Mouse (Mus musculus) MEL (cell line): Measurements from ENCODE around the gene Trp53rkb.

Experiments
- CTCF ChIP-seq, 3 experiments: IDR thresholded peaks in 2 of 3; conservative IDR thresholded peaks in 1 of 3; 2 replicates each; pipeline ENCODE4 v1.5.1; 2011 to 2012; ENCODE audit warnings: low read length in 3 of 3, low read depth in 2 of 3, mild to moderate bottlenecking in 2 of 3, improper control_type of control experiment in 1 of 3, inconsistent platforms in 1 of 3, mixed read lengths in 1 of 3, moderate library complexity in 1 of 3; ENCODE audit not compliant: control insufficient read depth in 1 of 3, insufficient read depth in 1 of 3, poor library complexity in 1 of 3, severe bottlenecking in 1 of 3
- ELF1 ChIP-seq: IDR thresholded peaks from 2 replicates; pipeline ENCODE4 v1.6.1; 2014; ENCODE audit warnings: low read depth, mild to moderate bottlenecking, inconsistent platforms, low read length, improper control_type of control experiment, moderate library complexity
- EP300 ChIP-seq, 2 experiments: IDR thresholded peaks; 2 replicates each; pipeline ENCODE4 v1.6.1; 2011; ENCODE audit warnings: improper control_type of control experiment in 2 of 2, low read length in 2 of 2, low read depth in 1 of 2, mild to moderate bottlenecking in 1 of 2
- HCFC1 ChIP-seq: IDR thresholded peaks from 2 replicates; pipeline ENCODE4 v1.6.1; 2012; ENCODE audit warnings: low read depth, mild to moderate bottlenecking, inconsistent platforms, low read length, improper control_type of control experiment, moderate library complexity
- MXI1 ChIP-seq: IDR thresholded peaks from 2 replicates; pipeline ENCODE4 v1.6.1; 2011; ENCODE audit warnings: mild to moderate bottlenecking, low read depth, low read length, improper control_type of control experiment
- MYB ChIP-seq: IDR thresholded peaks from 2 replicates; pipeline ENCODE4 v1.6.1; 2011; ENCODE audit warnings: mild to moderate bottlenecking, low read depth, low read length, improper control_type of control experiment
- MYC ChIP-seq: IDR thresholded peaks from 2 replicates; pipeline ENCODE4 v1.6.1; 2011; ENCODE audit warnings: low read depth, mild to moderate bottlenecking, low read length, improper control_type of control experiment, moderate library complexity
- POLR2A ChIP-seq, 2 experiments: IDR thresholded peaks; 2 replicates each; pipeline ENCODE4 v1.6.1; 2011 to 2012; ENCODE audit warnings: low read length in 2 of 2, mild to moderate bottlenecking in 2 of 2, control low read depth in 1 of 2, improper control_type of control experiment in 1 of 2, low read depth in 1 of 2, moderate library complexity in 1 of 2; ENCODE audit not compliant: control insufficient read depth in 1 of 2, insufficient read depth in 1 of 2, poor library complexity in 1 of 2
- POLR2AphosphoS2 ChIP-seq: IDR thresholded peaks from 2 replicates; pipeline ENCODE4 v1.6.1; 2011; ENCODE audit warnings: low read length, improper control_type of control experiment
- RAD21 ChIP-seq: IDR thresholded peaks from 2 replicates; pipeline ENCODE4 v1.6.1; 2011; ENCODE audit warnings: mild to moderate bottlenecking, low read depth, low read length, improper control_type of control experiment
- SIN3A ChIP-seq: IDR thresholded peaks from 2 replicates; pipeline ENCODE4 v1.6.1; 2012; ENCODE audit warnings: low read length, improper control_type of control experiment, inconsistent platforms
- TBP ChIP-seq: IDR thresholded peaks from 2 replicates; pipeline ENCODE4 v1.8.0; 2011; ENCODE audit warnings: low read depth, low read length, improper control_type of control experiment
- TCF12 ChIP-seq: IDR thresholded peaks from 2 replicates; pipeline ENCODE4 v1.6.1; 2014; ENCODE audit warnings: low read depth, mild to moderate bottlenecking, inconsistent platforms, low read length, improper control_type of control experiment, moderate library complexity
- UBTF ChIP-seq: IDR thresholded peaks from 2 replicates; pipeline ENCODE4 v1.6.1; 2012; ENCODE audit warnings: low read depth, mild to moderate bottlenecking, inconsistent platforms, low read length, improper control_type of control experiment, moderate library complexity, borderline replicate concordance; ENCODE audit not compliant: insufficient read depth

GRCm38 (mm10) chr2:166818463-166819143 is 26.3 kb downstream of the Trp53rkb start:
- TF ChIP-seq TBP = no peak
- TF ChIP-seq HCFC1 = no peak
- TF ChIP-seq CTCF (IDR thresholded peaks at IDR 0.05 in 2 of 3, conservative IDR thresholded peaks at IDR 0.05 in 1 of 3; ENCODE audit: control insufficient read depth in 1 of 3, insufficient read depth in 1 of 3, low read depth in 2 of 3, low read length in 3 of 3, poor library complexity in 1 of 3, severe bottlenecking in 1 of 3) = no peak
- TF ChIP-seq RAD21 = no peak
- no peak for TF ChIP-seq POLR2A (IDR thresholded peaks at IDR 0.05; ENCODE audit: control insufficient read depth in 1 of 2, insufficient read depth in 1 of 2, low read depth in 1 of 2, low read length in 2 of 2, poor library complexity in 1 of 2)
- no peak for TF ChIP-seq EP300 (IDR thresholded peaks at IDR 0.05; ENCODE audit: low read depth in 1 of 2, low read length in 2 of 2)
- TF ChIP-seq POLR2AphosphoS2 = no peak
- TF ChIP-seq MYC = no peak
- TF ChIP-seq TCF12 = no peak
- no peak for TF ChIP-seq UBTF
- TF ChIP-seq SIN3A = no peak
- no peak for TF ChIP-seq MYB
- no peak for TF ChIP-seq MXI1
- TF ChIP-seq ELF1 = no peak
